Mouse (Mus musculus): ENCODE data around the gene Gm6460.
"Not testable (repeated sequence)": the region's sequence is repeated elsewhere in the genome, so short reads cannot be mapped to it uniquely, and the experiment has no call there.

- not testable (repeated sequence) for TF ChIP-seq CTCF (IDR thresholded peaks at IDR 0.05; ENCODE audit: low read depth, low read length); POLR2A (IDR thresholded peaks at IDR 0.05; ENCODE audit: extremely low read depth, insufficient read depth, low read length)
Observed at GRCm38 (mm10) chr5:11594613-11595012, at the start of gene Gm6460.

Data from liver, adult 2 months (tissue).